Mouse (Mus musculus) embryonic fibroblast, embryonic 13.5 days (primary cell): ENCODE data around the gene Gys1.

Experiments
- CTCF ChIP-seq: IDR thresholded peaks from 2 replicates; pipeline ENCODE4 v1.5.1; 2011; ENCODE audit warnings: mild to moderate bottlenecking, control low read depth, low read length, moderate library complexity, borderline replicate concordance; ENCODE audit not compliant: insufficient read depth
- POLR2A ChIP-seq: IDR thresholded peaks from 2 replicates; pipeline ENCODE4 v1.6.1; 2011; ENCODE audit warnings: low read depth, mild to moderate bottlenecking, control low read depth, low read length, moderate library complexity

GRCm38 (mm10) chr7:45492951-45493350 lies 58.3 kb downstream of the Gys1 start:
- TF ChIP-seq CTCF (no peak), POLR2A (no peak)
